Mouse (Mus musculus) lung, embryonic 14.5 days (tissue): ENCODE results near the gene Kctd5. TPM values are rescaled to one million over a fixed set of nuclear protein-coding genes. Genes with fewer than 3 reads are reported as not detected.

Experiments
- ATAC-seq: fragments of 200-750 bp; cut with Nextera tagmentation; 2 replicates; pipeline ENCODE4 v1.8.0; 2017; ENCODE audit warnings: mild to moderate bottlenecking, moderate TSS enrichment, moderate library complexity; ENCODE audit not compliant: insufficient read depth
- DNase-seq: peaks from one replicate; pipeline ENCODE4 v3.0.0-alpha.2; 2015
- H3K27ac ChIP-seq: fragments of 300-500 bp; sonication (generic); 2 replicates; pipeline ENCODE4 v1.5.1; 2014; ENCODE audit warnings: low read depth, mild to moderate bottlenecking, moderate library complexity
- H3K27me3 ChIP-seq: fragments of 300-500 bp; sonication (generic); 2 replicates; pipeline ENCODE4 v1.6.1; 2014; ENCODE audit warnings: low read length, control low read depth; ENCODE audit not compliant: insufficient read depth
- H3K36me3 ChIP-seq: fragments of 300-500 bp; sonication (generic); 2 replicates; pipeline ENCODE4 v1.6.1; 2014; ENCODE audit warnings: control low read depth; ENCODE audit not compliant: insufficient read depth
- H3K4me1 ChIP-seq: fragments of 300-500 bp; sonication (generic); 2 replicates; pipeline ENCODE4 v1.6.1; 2014; ENCODE audit warnings: antibody characterized with exemption, control low read depth; ENCODE audit not compliant: insufficient read depth
- H3K4me2 ChIP-seq: fragments of 300-500 bp; sonication (generic); 2 replicates; pipeline ENCODE4 v1.6.1; 2014; ENCODE audit warnings: mild to moderate bottlenecking
- H3K4me3 ChIP-seq: fragments of 300-500 bp; sonication (generic); 2 replicates; pipeline ENCODE4 v1.5.1; 2014; ENCODE audit warnings: low read depth, low read length
- H3K9ac ChIP-seq: fragments of 300-500 bp; sonication (generic); 2 replicates; pipeline ENCODE4 v1.6.1; 2014
- H3K9me3 ChIP-seq: fragments of 300-500 bp; sonication (generic); 2 replicates; pipeline ENCODE4 v1.6.1; 2016; ENCODE audit warnings: low read depth, low read length, control low read depth
- CTCF ChIP-seq: IDR thresholded peaks from 2 replicates; pipeline ENCODE4 v1.5.1; 2016; ENCODE audit warnings: antibody characterized with exemption, low read depth
- WGBS: fragments of 180-500 bp; shearing (Covaris S2); extraction: QIAGEN DNeasy Blood & Tissue Kit; methylation state at CpG from one replicate; pipeline ENCODE4 v1.1.7; 2014; 5-methylcytosine and 5-hydroxymethylcytosine counted together
- microRNA-seq: library from miRNA; unstranded; fragments of <30 nt; microRNA quantifications from one replicate; pipeline ENCODE4, GENCODE M21; 2016; ENCODE audit warnings: borderline number of aligned reads
- polyA plus RNA-seq: library from polyadenylated mRNA; unstranded; fragments of >200 nt; fragmentation: Nextera tagmentation; extraction: Ambion mirVana; gene quantifications from 2 replicates; pipeline ENCODE4 v1.2.1, GENCODE M21; 2014

The Kctd5 gene
- polyA plus RNA-seq, 1 experiment from 2014 or later = 69.6 TPM

DNA sequence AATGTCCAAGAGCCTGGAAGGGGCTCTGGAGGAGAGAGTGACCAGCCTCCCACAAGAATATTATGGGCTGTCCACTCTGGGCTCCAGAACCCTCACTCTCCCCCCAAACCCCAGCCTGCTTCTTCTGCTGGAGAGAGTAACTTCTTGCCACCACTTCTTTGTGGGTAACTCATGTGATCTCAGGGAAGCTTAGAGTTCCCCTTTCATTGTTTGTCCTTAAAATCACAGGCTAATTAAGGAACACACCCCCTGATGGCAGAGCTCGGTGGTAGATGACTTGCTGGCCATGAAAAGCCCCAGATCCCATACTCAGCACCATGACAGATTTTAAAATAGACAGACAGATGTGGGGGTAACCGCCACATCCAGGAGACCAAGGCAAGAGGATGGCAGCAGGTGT, 66.4 kb downstream of the Kctd5 start:
- Histone ChIP-seq H3K9ac (no peak overlapping the region), H3K4me2 (no peak overlapping the region), H3K4me3 (no peak overlapping the region), H3K9me3 (no peaks in the 10 kb centered on the region), H3K27ac (no peak overlapping the region), H3K4me1 (no peaks in the 10 kb centered on the region), H3K27me3 (no peaks in the 10 kb centered on the region), H3K36me3 (no peaks in the 10 kb centered on the region)
- WGBS = 46% methylated on average over 2 of the region's 2 CpGs
- DNase-seq (no peak), ATAC-seq (no peak)
- TF ChIP-seq CTCF = no peak

DNA sequence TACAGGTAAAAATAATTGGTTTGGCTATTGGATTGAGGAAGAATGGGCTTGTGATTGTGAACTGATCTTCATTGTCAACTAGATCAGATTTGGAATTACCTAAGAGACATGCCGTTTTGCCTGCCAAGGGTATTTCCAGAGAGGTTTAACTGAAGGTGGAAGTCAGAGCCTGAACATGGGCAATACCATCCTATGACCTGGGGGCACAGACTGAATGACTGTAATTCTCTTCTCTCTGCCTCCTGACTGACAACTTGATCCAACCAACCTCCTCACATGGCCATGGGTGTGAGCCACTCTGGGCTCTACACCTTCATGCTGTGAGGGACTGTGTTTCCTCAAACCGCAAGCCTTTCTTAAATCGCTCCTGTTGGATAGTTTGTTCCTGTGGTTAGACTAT, 68.2 kb downstream of the Kctd5 start:
- no peak overlapping the region for H3K9ac ChIP-seq
- H3K27me3 ChIP-seq = no peaks in the 10 kb centered on the region
- DNase-seq (no peak), ATAC-seq (no peak)
- 0 out of 2 replicates have a peak, but pooled peaks cover 3% of the 10 kb centered on the region for H3K4me1 ChIP-seq
- H3K4me3 ChIP-seq = no peak overlapping the region
- no peak overlapping the region for H3K27ac ChIP-seq
- H3K9me3 ChIP-seq = no peaks in the 10 kb centered on the region
- no peaks in the 10 kb centered on the region for H3K36me3 ChIP-seq
- WGBS = 90% methylated on average over 3 of the region's 3 CpGs
- no peak overlapping the region for H3K4me2 ChIP-seq
- no peak for TF ChIP-seq CTCF

DNA sequence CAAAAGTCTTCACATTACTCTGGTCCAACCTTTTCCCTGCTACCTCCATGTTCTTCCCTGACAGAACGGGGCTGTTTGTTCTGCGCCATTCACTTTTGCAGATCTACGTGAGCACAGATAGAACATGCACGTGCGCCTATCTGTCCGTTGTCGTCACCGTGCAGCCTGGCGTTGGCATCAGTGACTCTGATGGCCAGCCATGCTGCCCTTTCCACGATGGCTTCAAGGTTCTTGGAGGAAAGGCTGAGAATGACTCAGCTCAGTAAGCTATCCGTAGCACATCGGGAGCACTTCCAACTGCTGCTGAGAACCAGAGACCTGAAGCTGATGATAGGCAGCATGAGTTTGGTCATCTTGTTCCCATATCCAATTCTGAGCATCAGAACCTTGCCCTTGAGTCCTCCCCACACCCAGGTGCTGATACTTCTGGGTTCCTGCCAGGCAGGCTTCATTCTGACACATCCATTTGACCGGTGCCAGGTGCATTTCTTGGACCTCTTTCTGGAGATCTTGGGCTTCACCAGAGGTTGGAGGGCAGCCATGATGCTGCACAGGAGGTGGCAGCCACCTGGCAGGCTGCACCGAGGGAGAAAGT, 69.1 kb downstream of the Kctd5 start:
- Histone ChIP-seq H3K4me2 (no peak overlapping the region), H3K4me1 (0 out of 2 replicates have a peak, but pooled peaks cover 3% of the 10 kb centered on the region), H3K36me3 (no peaks in the 10 kb centered on the region), H3K27me3 (no peaks in the 10 kb centered on the region), H3K27ac (no peak overlapping the region), H3K9me3 (no peaks in the 10 kb centered on the region), H3K4me3 (no peak overlapping the region), H3K9ac (no peak overlapping the region)
- DNase-seq (no peak), ATAC-seq (no peak)
- 91% methylated on average over 14 of the region's 14 CpGs for WGBS
- TF ChIP-seq CTCF = no peak

DNA sequence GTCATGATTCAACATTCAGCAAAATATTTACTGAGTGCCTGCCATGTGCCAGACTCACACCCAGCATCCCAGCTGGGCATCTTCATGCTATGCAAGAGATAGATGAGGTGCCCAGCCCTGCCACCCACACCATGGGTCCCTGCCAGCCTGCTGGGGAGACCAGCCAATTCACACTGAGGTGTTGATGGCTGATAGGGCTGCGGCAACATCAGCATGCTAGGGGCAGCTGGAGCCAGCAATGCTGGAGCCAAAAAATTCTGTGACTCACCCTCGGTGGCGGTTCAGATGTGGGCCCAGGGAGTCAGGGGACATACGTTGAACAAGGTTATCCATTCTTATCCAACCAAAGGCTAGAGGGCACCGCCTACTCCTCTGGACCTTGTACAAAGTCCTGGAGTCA, 72.9 kb downstream of the Kctd5 start:
- no peak overlapping the region for H3K9ac ChIP-seq
- H3K9me3 ChIP-seq = no peaks in the 10 kb centered on the region
- H3K4me3 ChIP-seq = no peak overlapping the region
- ATAC-seq (peak; percentile 39; the same call in 1 of the 2 replicates), DNase-seq (peak; percentile 47)
- H3K27ac ChIP-seq = no peak overlapping the region
- no peak overlapping the region for H3K4me2 ChIP-seq
- no peak for TF ChIP-seq CTCF
- no peaks in the 10 kb centered on the region for H3K27me3 ChIP-seq
- WGBS = 26% methylated on average over 5 of the region's 5 CpGs
- 0 out of 2 replicates have a peak, but pooled peaks cover 3% of the 10 kb centered on the region for H3K4me1 ChIP-seq
- H3K36me3 ChIP-seq = no peaks in the 10 kb centered on the region

DNA sequence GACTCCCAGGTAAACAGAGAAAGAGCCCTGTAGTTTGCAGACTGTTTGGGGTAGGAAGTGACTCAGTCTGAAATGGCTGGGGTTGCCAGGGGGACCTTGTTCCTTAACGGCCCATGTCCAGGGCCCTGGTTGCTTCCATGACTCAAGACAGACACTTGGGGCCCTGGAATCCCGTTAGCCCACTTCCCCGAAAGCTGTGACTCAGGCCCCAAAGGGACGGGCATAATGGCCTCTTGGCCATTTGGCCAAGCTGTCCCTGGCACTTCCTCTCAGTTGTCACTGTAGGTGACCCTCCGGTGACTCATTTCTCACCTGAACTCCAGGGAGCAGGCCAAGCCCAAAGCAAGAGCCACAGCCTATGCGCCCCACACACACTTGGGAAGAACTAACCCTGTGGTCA, 74.9 kb downstream of the Kctd5 start:
- peak overlapping the region; percentile 42; the same call in 1 of the 2 replicates for H3K27ac ChIP-seq
- peaks cover 8% of the 10 kb centered on the region; the same call in 1 of the 2 replicates for H3K4me1 ChIP-seq
- no peaks in the 10 kb centered on the region for H3K36me3 ChIP-seq
- TF ChIP-seq CTCF = no peak
- H3K9ac ChIP-seq = no peak overlapping the region
- H3K4me2 ChIP-seq = peak overlapping the region; percentile 37; the same call in 1 of the 2 replicates
- WGBS = 53% methylated on average over 6 of the region's 6 CpGs
- DNase-seq (no peak), ATAC-seq (no peak)
- H3K9me3 ChIP-seq = no peaks in the 10 kb centered on the region
- H3K27me3 ChIP-seq = no peaks in the 10 kb centered on the region
- H3K4me3 ChIP-seq = no peak overlapping the region

DNA sequence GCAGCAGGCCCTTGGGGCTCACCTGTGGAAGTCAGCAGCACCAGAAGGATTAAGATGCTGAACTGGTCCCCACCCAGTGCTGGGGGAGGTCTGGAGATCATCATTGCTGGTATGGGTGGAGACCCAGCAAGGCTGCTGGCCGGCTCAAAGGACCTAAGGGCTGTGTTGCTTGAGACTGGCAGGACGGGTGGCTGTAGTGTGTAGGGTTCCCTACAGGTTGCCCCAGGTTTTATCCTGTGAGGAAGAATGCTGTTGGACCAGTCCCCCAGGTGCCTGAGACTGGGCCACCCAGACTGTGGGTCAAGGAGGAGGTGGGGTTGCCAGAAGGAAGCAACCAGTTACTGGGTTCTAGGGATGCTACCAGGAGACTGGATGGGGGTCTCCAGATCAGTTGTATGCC, 75.4 kb downstream of the Kctd5 start, which contains the start of gene Prss22:
TSS of gene Prss22 (minus strand) at position 200 of the 400 bp plus-strand sequence.
- Histone ChIP-seq H3K4me2 (peak within 1 kb of the TSS; percentile 37), H3K27ac (peak within 1 kb of the TSS; percentile 42; the same call in 1 of the 2 replicates), H3K27me3 (no peaks in the 10 kb centered on the region), H3K9me3 (no peaks in the 10 kb centered on the region), H3K9ac (no peak within 1 kb of the TSS), H3K4me3 (peak within 1 kb of the TSS; percentile 9; the same call in 1 of the 2 replicates), H3K4me1 (peaks cover 8% of the 10 kb centered on the region; the same call in 1 of the 2 replicates), H3K36me3 (no peaks in the 10 kb centered on the region)
- ATAC-seq (peak; percentile 68; the same call in 1 of the 2 replicates), DNase-seq (peak; percentile 51)
- TF ChIP-seq CTCF = no peak
- 45% methylated on average over 2 of the region's 2 CpGs for WGBS

Small RNA genes lying within 50 kb of the gene (microRNA-seq; reads per million reads assigned to microRNA genes)
- not detected for gene Gm27700

Other genes with a start within 250 kb of the Kctd5 start
- gene Elob, start 244.3 kb downstream of the Kctd5 start, polyA plus RNA-seq = 1,057 and 1,075 TPM in 2 replicates
- gene Prss33, start 237.4 kb downstream of the Kctd5 start, polyA plus RNA-seq = not detected in 2 replicates
- gene Prss32, start 229.6 kb downstream of the Kctd5 start, polyA plus RNA-seq = not detected in 2 replicates
- gene Prss41, start 229.3 kb downstream of the Kctd5 start, polyA plus RNA-seq = 1.0 and 1.4 TPM in 2 replicates
- gene Prss21, start 205.4 kb downstream of the Kctd5 start, polyA plus RNA-seq = not detected in 2 replicates
- 1.0 TPM in 1 of 2 replicates, not detected in the other for gene Dcpp1, start 192.6 kb downstream of the Kctd5 start, polyA plus RNA-seq
- gene Dcpp2, start 192.6 kb downstream of the Kctd5 start, polyA plus RNA-seq = not detected in 2 replicates
- gene Dcpp3, start 156.0 kb downstream of the Kctd5 start, polyA plus RNA-seq = 2.2 TPM in 2 replicates
- not detected in 2 replicates for gene Sbp, start 131.8 kb downstream of the Kctd5 start, polyA plus RNA-seq
- gene Sbpl, start 118.2 kb downstream of the Kctd5 start, polyA plus RNA-seq = not detected in 2 replicates
- 0.20 TPM in 1 of 2 replicates, not detected in the other for gene Prss30, start 92.9 kb downstream of the Kctd5 start, polyA plus RNA-seq
- 2.1 TPM in 2 replicates for gene Prss22, start 75.4 kb downstream of the Kctd5 start, polyA plus RNA-seq
- gene Prss27, start 35.3 kb downstream of the Kctd5 start, polyA plus RNA-seq = 0.20 and 0.24 TPM in 2 replicates
- gene Pdpk1, start 77.4 kb upstream of the Kctd5 start, polyA plus RNA-seq = 34.9 and 37.3 TPM in 2 replicates
- 23.6 and 33.3 TPM in 2 replicates for gene Amdhd2, start 90.3 kb upstream of the Kctd5 start, polyA plus RNA-seq
- gene Atp6v0c, start 96.2 kb upstream of the Kctd5 start, polyA plus RNA-seq = 450 and 473 TPM in 2 replicates
- 6.4 and 7.0 TPM in 2 replicates for gene Tbc1d24, start 132.1 kb upstream of the Kctd5 start, polyA plus RNA-seq
- gene Ntn3, start 136.0 kb upstream of the Kctd5 start, polyA plus RNA-seq = 8.2 and 10.3 TPM in 2 replicates
- gene Tedc2, start 147.4 kb upstream of the Kctd5 start, polyA plus RNA-seq = 14.5 and 15.2 TPM in 2 replicates
- gene Ccnf, start 178.0 kb upstream of the Kctd5 start, polyA plus RNA-seq = 79.3 and 81.1 TPM in 2 replicates